Mouse (Mus musculus): Measurements from ENCODE around the gene Wdr5b. TPM values are rescaled to one million over a fixed set of nuclear protein-coding genes. Genes with fewer than 3 reads are reported as not detected.
"Not testable (repeated sequence)": the region's sequence is repeated elsewhere in the genome, so short reads cannot be mapped to it uniquely, and the experiment has no call there.

Wdr5b gene
- polyA plus RNA-seq, 1 experiment from 2014 or later = 8.0 TPM

DNA sequence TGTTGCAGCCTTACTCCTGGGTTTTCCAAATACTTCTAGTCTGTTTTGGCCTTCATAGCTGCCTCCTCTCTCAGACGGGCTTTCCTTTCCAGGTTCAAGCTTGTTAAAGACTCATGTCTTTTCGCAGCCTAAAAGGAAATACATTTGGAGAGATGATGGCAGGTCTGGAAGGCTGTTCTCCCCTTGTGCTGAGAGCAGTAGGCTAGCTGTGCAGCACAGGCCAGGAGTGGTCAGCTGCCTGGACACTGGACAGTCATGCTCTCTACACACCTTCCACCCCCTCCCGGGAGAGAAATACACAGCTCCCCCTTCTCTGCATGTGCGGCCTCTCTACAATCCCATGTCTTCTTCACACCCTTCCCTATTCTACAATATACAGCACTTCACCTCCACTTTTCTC is 3.0 kb downstream of the Wdr5b start:
- Histone ChIP-seq H3K27ac (ENCODE audit: low read length) (no peak overlapping the region), H3K4me3 (replicated peaks; ENCODE audit: low read length) (no peak overlapping the region), H3K4me2 (ENCODE audit: low read depth, low read length) (no peak overlapping the region), H3K27me3 (ENCODE audit: control insufficient read depth, insufficient read depth, low read length) (no peaks in the 10 kb centered on the region), H3K9me3 (replicated peaks; ENCODE audit: control insufficient read depth, low read length) (no peaks in the 10 kb centered on the region), H3K4me1 (ENCODE audit: control insufficient read depth, insufficient read depth, low read length) (peaks cover 12% of the 10 kb centered on the region), H3K36me3 (ENCODE audit: control insufficient read depth, insufficient read depth, low read length) (peaks cover 33% of the 10 kb centered on the region), H3K9ac (ENCODE audit: low read length) (no peak overlapping the region)
- 88% methylated on average over 4 of the region's 4 CpGs for WGBS
- no peak for ATAC-seq (ENCODE audit: insufficient read depth, low FRiP score)

DNA sequence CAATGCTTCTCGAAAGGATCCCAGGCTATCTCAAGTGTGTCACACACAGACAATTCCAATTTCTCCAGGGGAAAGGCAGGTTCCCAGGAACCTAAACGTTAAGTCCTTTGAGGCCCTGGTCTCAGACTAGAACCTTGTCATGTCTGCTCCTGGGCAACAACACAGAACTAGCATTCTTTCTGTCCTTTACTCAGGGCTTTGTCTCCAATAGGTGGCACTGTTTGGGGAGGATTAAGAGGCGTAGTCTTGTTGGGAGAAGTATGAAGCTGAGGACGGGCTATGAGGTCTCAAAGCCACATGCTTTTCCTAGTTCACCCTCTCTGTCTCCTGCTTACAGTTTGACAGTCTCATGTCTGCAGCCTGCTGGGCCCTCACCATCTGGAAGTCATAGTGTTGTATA is 6.5 kb downstream of the Wdr5b start:
- Histone ChIP-seq H3K36me3 (ENCODE audit: control insufficient read depth, insufficient read depth, low read length) (peaks cover 54% of the 10 kb centered on the region), H3K4me1 (ENCODE audit: control insufficient read depth, insufficient read depth, low read length) (peaks cover 1% of the 10 kb centered on the region; the same call in 1 of the 2 replicates), H3K9me3 (replicated peaks; ENCODE audit: control insufficient read depth, low read length) (no peaks in the 10 kb centered on the region), H3K4me3 (replicated peaks; ENCODE audit: low read length) (no peak overlapping the region), H3K9ac (ENCODE audit: low read length) (no peak overlapping the region), H3K27ac (ENCODE audit: low read length) (no peak overlapping the region), H3K4me2 (ENCODE audit: low read depth, low read length) (no peak overlapping the region), H3K27me3 (ENCODE audit: control insufficient read depth, insufficient read depth, low read length) (no peaks in the 10 kb centered on the region)
- no peak for ATAC-seq (ENCODE audit: insufficient read depth, low FRiP score)
- WGBS = 92% methylated on average over 4 of the region's 4 CpGs

DNA sequence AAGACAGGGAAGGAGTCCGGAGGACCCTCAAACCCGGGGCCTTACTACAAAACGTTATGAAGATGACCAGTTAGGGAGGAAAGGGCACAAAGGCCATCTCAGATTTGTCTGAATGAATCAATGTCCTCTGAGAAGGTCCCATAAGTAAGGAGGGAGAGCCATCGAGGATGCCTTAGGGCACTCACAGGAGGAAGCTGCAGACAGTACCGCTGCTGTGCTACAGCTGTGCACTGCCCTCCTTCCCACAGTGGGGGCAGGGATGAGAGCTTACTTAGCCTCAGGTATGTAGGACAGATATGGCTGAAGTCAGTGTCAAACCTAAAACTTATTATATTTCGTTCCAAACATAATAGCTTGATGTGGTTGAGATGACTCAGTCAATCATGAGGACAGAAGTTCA is 10.5 kb downstream of the Wdr5b start:
- ATAC-seq (ENCODE audit: insufficient read depth, low FRiP score) = no peak
- 91% methylated on average over 6 of the region's 6 CpGs for WGBS
- H3K4me3 ChIP-seq (replicated peaks; ENCODE audit: low read length) = no peak overlapping the region
- no peak overlapping the region for H3K9ac ChIP-seq (ENCODE audit: low read length)
- H3K36me3 ChIP-seq (ENCODE audit: control insufficient read depth, insufficient read depth, low read length) = peaks cover 38% of the 10 kb centered on the region
- no peaks in the 10 kb centered on the region for H3K9me3 ChIP-seq (replicated peaks; ENCODE audit: control insufficient read depth, low read length)
- no peak overlapping the region for H3K4me2 ChIP-seq (ENCODE audit: low read depth, low read length)
- no peaks in the 10 kb centered on the region for H3K4me1 ChIP-seq (ENCODE audit: control insufficient read depth, insufficient read depth, low read length)
- H3K27ac ChIP-seq (ENCODE audit: low read length) = no peak overlapping the region
- no peaks in the 10 kb centered on the region for H3K27me3 ChIP-seq (ENCODE audit: control insufficient read depth, insufficient read depth, low read length)

DNA sequence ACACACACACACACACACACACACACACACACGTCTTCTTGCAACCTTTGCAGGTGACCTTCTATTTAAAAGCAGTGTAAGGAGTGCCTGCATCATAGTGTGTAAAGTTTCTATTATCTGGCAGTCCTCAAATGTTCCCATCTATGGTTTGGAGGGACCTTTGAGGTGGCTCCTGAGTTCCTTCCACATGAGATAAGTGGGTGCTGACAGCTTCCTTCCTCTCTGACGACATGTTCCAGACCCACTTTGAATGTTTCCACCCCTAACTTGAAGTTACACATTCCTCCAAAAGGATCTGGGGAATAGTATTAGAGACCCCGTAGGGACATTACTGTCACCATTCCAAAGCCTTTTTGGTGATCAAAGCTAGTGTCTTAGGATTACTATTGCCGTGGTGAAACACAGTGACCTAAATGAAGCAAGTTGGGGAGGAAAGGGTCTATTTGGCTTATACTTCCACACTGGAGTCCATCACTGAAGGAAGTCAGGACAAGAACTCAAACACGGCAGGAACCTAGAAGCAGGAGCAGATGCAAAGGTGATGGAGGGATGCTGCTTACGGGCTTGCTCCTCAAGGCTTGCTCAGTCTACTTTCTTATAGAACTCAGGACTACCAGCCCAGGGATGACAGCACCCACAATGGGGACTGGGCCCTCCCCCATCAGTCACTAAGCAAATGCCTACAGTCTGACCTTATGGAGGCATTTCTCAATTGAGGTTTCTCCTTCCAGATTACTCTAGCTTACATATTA is 12.7 kb downstream of the Wdr5b start:
- Histone ChIP-seq H3K36me3 (ENCODE audit: control insufficient read depth, insufficient read depth, low read length) (peaks cover 24% of the 10 kb centered on the region), H3K27me3 (ENCODE audit: control insufficient read depth, insufficient read depth, low read length) (no peaks in the 10 kb centered on the region), H3K9me3 (replicated peaks; ENCODE audit: control insufficient read depth, low read length) (no peaks in the 10 kb centered on the region), H3K4me3 (replicated peaks; ENCODE audit: low read length) (no peak overlapping the region), H3K4me2 (ENCODE audit: low read depth, low read length) (no peak overlapping the region), H3K9ac (ENCODE audit: low read length) (no peak overlapping the region), H3K27ac (ENCODE audit: low read length) (no peak overlapping the region), H3K4me1 (ENCODE audit: control insufficient read depth, insufficient read depth, low read length) (peaks cover 1% of the 10 kb centered on the region; the same call in 1 of the 2 replicates)
- WGBS = 76% methylated on average over 6 of the region's 6 CpGs
- ATAC-seq (ENCODE audit: insufficient read depth, low FRiP score) = no peak

DNA sequence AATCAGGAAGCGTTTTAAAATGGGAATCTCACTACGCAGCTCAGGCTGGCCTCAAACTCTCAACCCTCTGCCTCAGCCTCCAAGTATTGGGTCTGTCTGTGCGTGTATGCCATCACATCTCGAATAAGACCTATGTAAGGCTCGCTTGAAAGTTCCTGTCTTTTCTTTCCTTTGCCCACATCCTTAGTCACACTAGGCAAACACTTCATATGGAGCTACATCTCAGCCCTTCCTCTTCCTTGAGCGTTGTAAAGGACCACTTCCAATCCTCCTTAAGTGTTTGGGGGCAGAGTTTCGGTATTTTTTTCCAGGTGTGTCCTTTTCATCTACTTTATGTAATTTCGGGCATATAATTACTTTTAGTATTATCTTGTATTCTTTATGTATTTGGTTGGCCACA is 13.9 kb downstream of the Wdr5b start:
- Histone ChIP-seq H3K4me3 (replicated peaks; ENCODE audit: low read length) (no peak overlapping the region), H3K4me2 (ENCODE audit: low read depth, low read length) (no peak overlapping the region), H3K9me3 (replicated peaks; ENCODE audit: control insufficient read depth, low read length) (no peaks in the 10 kb centered on the region), H3K27me3 (ENCODE audit: control insufficient read depth, insufficient read depth, low read length) (no peaks in the 10 kb centered on the region), H3K9ac (ENCODE audit: low read length) (no peak overlapping the region), H3K27ac (ENCODE audit: low read length) (no peak overlapping the region), H3K36me3 (ENCODE audit: control insufficient read depth, insufficient read depth, low read length) (peaks cover 12% of the 10 kb centered on the region; the same call in 1 of the 2 replicates), H3K4me1 (ENCODE audit: control insufficient read depth, insufficient read depth, low read length) (peaks cover 4% of the 10 kb centered on the region; the same call in 1 of the 2 replicates)
- 93% methylated on average over 8 of the region's 8 CpGs for WGBS
- no peak for ATAC-seq (ENCODE audit: insufficient read depth, low FRiP score)

DNA sequence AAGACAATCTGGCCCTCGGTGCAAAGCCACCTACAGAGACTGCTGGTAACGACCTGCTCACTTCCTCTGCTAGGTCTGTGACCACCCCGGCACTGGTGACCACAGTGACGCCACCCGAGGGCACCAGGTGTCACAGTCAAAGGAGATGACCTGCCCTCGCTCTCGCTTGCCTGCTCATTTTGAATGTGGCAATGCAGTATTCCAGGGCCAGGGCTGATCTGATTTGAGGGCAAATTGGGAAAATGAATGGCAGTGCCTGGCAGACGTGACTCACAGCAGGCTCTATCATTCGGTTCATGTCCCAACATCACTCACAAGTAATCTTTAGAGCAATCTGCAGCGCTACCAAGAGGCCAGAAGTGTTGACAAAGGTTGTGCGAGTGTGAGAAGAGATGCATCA is 15.4 kb downstream of the Wdr5b start:
- H3K36me3 ChIP-seq (ENCODE audit: control insufficient read depth, insufficient read depth, low read length) = 0 out of 2 replicates have a peak, but pooled peaks cover 2% of the 10 kb centered on the region
- no peak overlapping the region for H3K4me3 ChIP-seq (replicated peaks; ENCODE audit: low read length)
- 91% methylated on average over 11 of the region's 11 CpGs for WGBS
- no peaks in the 10 kb centered on the region for H3K9me3 ChIP-seq (replicated peaks; ENCODE audit: control insufficient read depth, low read length)
- ATAC-seq (ENCODE audit: insufficient read depth, low FRiP score) = no peak
- no peak overlapping the region for H3K4me2 ChIP-seq (ENCODE audit: low read depth, low read length)
- peaks cover 4% of the 10 kb centered on the region; the same call in 1 of the 2 replicates for H3K4me1 ChIP-seq (ENCODE audit: control insufficient read depth, insufficient read depth, low read length)
- no peak overlapping the region for H3K27ac ChIP-seq (ENCODE audit: low read length)
- no peaks in the 10 kb centered on the region for H3K27me3 ChIP-seq (ENCODE audit: control insufficient read depth, insufficient read depth, low read length)
- H3K9ac ChIP-seq (ENCODE audit: low read length) = no peak overlapping the region

DNA sequence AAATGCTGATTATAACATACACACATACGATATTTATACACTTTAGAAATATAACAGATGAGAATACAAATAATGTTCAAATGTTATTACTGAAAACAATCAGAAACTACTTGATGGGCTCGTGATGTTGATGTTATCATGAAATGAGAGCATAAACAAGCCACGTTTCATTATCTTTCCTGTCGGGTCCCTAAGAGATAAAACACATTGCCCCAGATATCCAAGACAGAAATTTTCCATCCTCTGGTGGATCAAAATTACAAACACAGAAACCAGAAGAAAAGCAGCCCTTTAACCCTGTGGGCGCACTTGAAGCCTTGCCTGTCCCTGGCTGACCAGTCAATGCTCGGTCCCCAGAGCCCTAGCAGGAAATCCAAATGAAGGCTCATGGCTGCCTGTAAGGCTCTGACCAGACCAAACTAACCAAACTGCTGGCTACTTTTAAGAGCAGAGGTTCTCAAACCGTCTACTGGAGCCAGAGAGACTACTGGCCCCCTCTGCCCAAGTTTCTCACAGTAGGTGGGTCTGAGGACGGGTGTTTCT is 17.0 kb downstream of the Wdr5b start:
- Histone ChIP-seq H3K4me1 (ENCODE audit: control insufficient read depth, insufficient read depth, low read length) (peaks cover 4% of the 10 kb centered on the region; the same call in 1 of the 2 replicates), H3K9ac (ENCODE audit: low read length) (no peak overlapping the region), H3K4me2 (ENCODE audit: low read depth, low read length) (no peak overlapping the region), H3K27me3 (ENCODE audit: control insufficient read depth, insufficient read depth, low read length) (no peaks in the 10 kb centered on the region), H3K9me3 (replicated peaks; ENCODE audit: control insufficient read depth, low read length) (no peaks in the 10 kb centered on the region), H3K27ac (ENCODE audit: low read length) (no peak overlapping the region; the same call in 1 of the 2 replicates), H3K4me3 (replicated peaks; ENCODE audit: low read length) (no peak overlapping the region), H3K36me3 (ENCODE audit: control insufficient read depth, insufficient read depth, low read length) (no peaks in the 10 kb centered on the region)
- ATAC-seq (ENCODE audit: insufficient read depth, low FRiP score) = no peak
- WGBS = 57% methylated on average over 8 of the region's 8 CpGs

DNA sequence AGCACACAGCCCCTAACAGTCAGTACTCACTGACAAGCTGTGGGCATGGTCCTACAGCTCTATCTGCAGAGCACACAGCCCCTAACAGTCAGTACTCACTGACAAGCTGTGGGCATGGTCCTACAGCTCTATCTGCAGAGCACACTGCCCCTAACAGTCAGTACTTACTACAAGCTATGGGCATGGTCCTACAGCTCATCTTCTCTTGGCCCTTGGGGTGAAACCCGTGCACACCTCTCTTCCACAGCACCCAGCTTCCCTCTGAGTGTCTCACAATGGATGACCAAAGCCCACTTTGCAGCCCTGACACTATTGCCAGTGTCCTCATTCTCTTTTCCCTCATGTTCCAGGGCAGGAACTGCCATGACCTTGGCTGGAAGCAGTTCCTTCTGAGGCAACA is 21.5 kb downstream of the Wdr5b start:
- H3K4me3 ChIP-seq (replicated peaks; ENCODE audit: low read length); H3K4me1 ChIP-seq (ENCODE audit: control insufficient read depth, insufficient read depth, low read length); H3K36me3 ChIP-seq (ENCODE audit: control insufficient read depth, insufficient read depth, low read length); ATAC-seq (ENCODE audit: insufficient read depth, low FRiP score); H3K4me2 ChIP-seq (ENCODE audit: low read depth, low read length); H3K27me3 ChIP-seq (ENCODE audit: control insufficient read depth, insufficient read depth, low read length); H3K9me3 ChIP-seq (replicated peaks; ENCODE audit: control insufficient read depth, low read length); H3K9ac ChIP-seq (ENCODE audit: low read length); H3K27ac ChIP-seq (ENCODE audit: low read length): not testable (repeated sequence)
- WGBS = 87% methylated on average over 1 of the region's 1 CpGs

DNA sequence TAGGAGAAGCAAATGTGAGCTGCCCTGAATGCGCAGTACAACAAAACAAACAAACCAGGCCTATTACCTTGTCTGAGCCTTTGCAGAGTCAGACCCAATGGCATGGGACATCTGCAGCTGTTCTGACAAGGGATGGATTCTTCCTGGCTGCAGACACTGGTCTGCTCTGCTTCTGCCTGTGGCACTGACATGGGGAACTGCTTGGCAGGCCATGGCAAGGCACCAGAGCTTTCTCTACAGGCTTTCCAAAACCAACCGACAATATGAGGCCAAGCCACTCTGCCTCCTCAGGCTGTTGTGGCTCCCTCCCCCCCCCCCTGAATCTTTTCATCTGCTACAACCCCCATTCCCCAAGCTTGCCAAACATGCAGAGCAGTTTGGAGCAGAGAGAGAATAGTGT is 22.3 kb downstream of the Wdr5b start:
- no peaks in the 10 kb centered on the region for H3K27me3 ChIP-seq (ENCODE audit: control insufficient read depth, insufficient read depth, low read length)
- H3K9ac ChIP-seq (ENCODE audit: low read length) = no peak overlapping the region
- 71% methylated on average over 2 of the region's 2 CpGs for WGBS
- H3K4me2 ChIP-seq (ENCODE audit: low read depth, low read length) = no peak overlapping the region
- H3K27ac ChIP-seq (ENCODE audit: low read length) = no peak overlapping the region
- ATAC-seq (ENCODE audit: insufficient read depth, low FRiP score) = no peak
- no peak overlapping the region for H3K4me3 ChIP-seq (replicated peaks; ENCODE audit: low read length)
- H3K36me3 ChIP-seq (ENCODE audit: control insufficient read depth, insufficient read depth, low read length) = no peaks in the 10 kb centered on the region
- H3K9me3 ChIP-seq (replicated peaks; ENCODE audit: control insufficient read depth, low read length) = no peaks in the 10 kb centered on the region
- peaks cover 9% of the 10 kb centered on the region for H3K4me1 ChIP-seq (ENCODE audit: control insufficient read depth, insufficient read depth, low read length)

Measured in stomach, embryonic 16.5 days (tissue).